Mouse (Mus musculus) thymus, postnatal 36 days (tissue): Measurements from ENCODE around the gene Swap70.

Experiments used
- DNase-seq, 2 experiments: peaks; one replicate each; pipeline ENCODE4 v3.0.0; 2022; ENCODE audit warnings: mixed read lengths in 2 of 2

Gene Swap70

GRCm38 (mm10) chr7:110239590-110239989 is 18.1 kb downstream of the Swap70 start:
- DNase-seq, result no peak

- DNase-seq, result no peak
These were observed 20.2 kb downstream of the Swap70 start for GRCm38 (mm10) chr7:110241472-110242289.

GRCm38 (mm10) chr7:110242290-110242581 is 20.7 kb downstream of the Swap70 start:
- DNase-seq, result no peak

GRCm38 (mm10) chr7:110245128-110245527 is 23.6 kb downstream of the Swap70 start:
- DNase-seq, result no peak

- DNase-seq, result no peak
These were observed 25.0 kb downstream of the Swap70 start for GRCm38 (mm10) chr7:110246526-110246925.

GRCm38 (mm10) chr7:110247801-110248200 is 26.3 kb downstream of the Swap70 start:
- DNase-seq, result no peak

GRCm38 (mm10) chr7:110248677-110249076 is 27.2 kb downstream of the Swap70 start:
- no peak for DNase-seq

GRCm38 (mm10) chr7:110253861-110254260 is 32.4 kb downstream of the Swap70 start:
- no peak for DNase-seq

GRCm38 (mm10) chr7:110254395-110254794 is 32.9 kb downstream of the Swap70 start:
- no peak for DNase-seq

GRCm38 (mm10) chr7:110257059-110257458 is 35.5 kb downstream of the Swap70 start:
- no peak for DNase-seq

GRCm38 (mm10) chr7:110258196-110258950 is 36.9 kb downstream of the Swap70 start:
- DNase-seq, result no peak

- no peak for DNase-seq
These were observed 38.6 kb downstream of the Swap70 start for GRCm38 (mm10) chr7:110259966-110260711.

- no peak for DNase-seq
These were observed 40.3 kb downstream of the Swap70 start for GRCm38 (mm10) chr7:110261807-110262206.

- DNase-seq, result no peak
These were observed 41.1 kb downstream of the Swap70 start for GRCm38 (mm10) chr7:110262661-110263060.

- DNase-seq, result no peak
These were observed 42.0 kb downstream of the Swap70 start for GRCm38 (mm10) chr7:110263474-110263873.

GRCm38 (mm10) chr7:110265796-110266195 is 44.3 kb downstream of the Swap70 start:
- DNase-seq, result peak; percentile 80 to 85

GRCm38 (mm10) chr7:110267014-110267413 is 45.5 kb downstream of the Swap70 start:
- DNase-seq, result no peak

- DNase-seq, result no peak
These were observed 46.5 kb downstream of the Swap70 start for GRCm38 (mm10) chr7:110267994-110268393.

- DNase-seq, result no peak
These were observed 47.0 kb downstream of the Swap70 start for GRCm38 (mm10) chr7:110268511-110268910.

- DNase-seq, result no peak
These were observed 48.3 kb downstream of the Swap70 start for GRCm38 (mm10) chr7:110269777-110270176.

GRCm38 (mm10) chr7:110270455-110270854 is 48.9 kb downstream of the Swap70 start:
- DNase-seq, result no peak

- DNase-seq, result no peak
These were observed 50.3 kb downstream of the Swap70 start for GRCm38 (mm10) chr7:110271814-110272213.

GRCm38 (mm10) chr7:110272434-110272833 is 50.9 kb downstream of the Swap70 start:
- DNase-seq, result peak; percentile 53 to 56
